Mouse (Mus musculus) kidney, adult 2 months (tissue): ENCODE results near the gene Cox4i2. TPM values are rescaled to one million over a fixed set of nuclear protein-coding genes. Genes with fewer than 3 reads are reported as not detected.
A peak's percentile ranks its signal among the peaks of the same experiment; 100 is the strongest.

ENCODE experiments used
- DNase-seq: peaks from one replicate; pipeline ENCODE4 v3.0.0; 2021
- H3K27ac ChIP-seq: fragments of 200-500 bp; 2 replicates; pipeline ENCODE4 v1.5.1; 2012; ENCODE audit warnings: low read depth, low read length, control low read depth, inconsistent platforms; ENCODE audit not compliant: insufficient read depth
- H3K27me3 ChIP-seq: fragments of 200-500 bp; replicated peaks from 2 replicates; pipeline ENCODE4 v1.6.1; 2012; ENCODE audit warnings: mild to moderate bottlenecking, moderate library complexity, low read length, inconsistent platforms; ENCODE audit not compliant: control insufficient read depth, insufficient read depth
- H3K36me3 ChIP-seq: fragments of 200-500 bp; 2 replicates; pipeline ENCODE4 v1.6.1; 2012; ENCODE audit warnings: mild to moderate bottlenecking, moderate library complexity, low read length, inconsistent platforms; ENCODE audit not compliant: control insufficient read depth, insufficient read depth
- H3K4me1 ChIP-seq: fragments of 200-500 bp; 2 replicates; pipeline ENCODE4 v1.6.1; 2011; ENCODE audit warnings: low read length; ENCODE audit not compliant: control insufficient read depth, insufficient read depth
- H3K4me3 ChIP-seq: fragments of 200-500 bp; 2 replicates; pipeline ENCODE4 v1.5.1; 2011; ENCODE audit warnings: mild to moderate bottlenecking, low read depth, low read length, control low read depth; ENCODE audit not compliant: insufficient read depth
- CTCF ChIP-seq: fragments of 200-500 bp; conservative IDR thresholded peaks from 2 replicates; pipeline ENCODE4 v1.5.1; 2011; ENCODE audit warnings: low read depth, mild to moderate bottlenecking, control low read depth, low read length, moderate library complexity, mixed read lengths; ENCODE audit not compliant: insufficient read depth, insufficient read length
- POLR2A ChIP-seq: fragments of 200-500 bp; IDR thresholded peaks from one replicate; pipeline ENCODE4 v1.6.1; 2011; ENCODE audit warnings: low read depth, low read length, control low read depth
- WGBS: fragments of 180-500 bp; shearing (Covaris S2); methylation state at CpG from one replicate; pipeline ENCODE4 v1.1.7; 2018; 5-methylcytosine and 5-hydroxymethylcytosine counted together
- polyA plus RNA-seq: library from polyadenylated mRNA; depleted of rRNA; stranded (reverse); fragments of >200 nt; gene quantifications from 2 replicates; pipeline ENCODE4 v1.2.3, GENCODE M21; 2012

Gene Cox4i2
- polyA plus RNA-seq, 1 experiment, result 3.1 TPM

DNA sequence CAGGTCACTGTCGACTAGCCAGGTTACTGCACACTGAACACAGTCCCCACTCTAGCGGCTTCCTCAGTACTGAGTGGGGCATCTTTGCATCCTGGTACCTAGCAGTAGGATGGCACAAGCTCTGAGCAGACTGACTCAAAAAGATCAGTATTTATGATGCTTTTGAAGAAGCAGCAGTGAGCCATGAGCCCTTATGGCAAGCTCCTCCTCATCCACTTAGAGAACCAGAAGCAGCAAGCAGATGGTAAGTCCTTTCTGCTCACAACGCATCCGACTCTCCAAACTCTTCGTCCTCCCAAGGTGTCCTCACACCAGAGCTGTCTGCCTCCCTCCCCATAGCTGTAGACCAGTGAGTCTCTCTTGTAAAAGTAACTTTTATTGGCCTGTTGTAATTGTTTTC lies 29.3 kb downstream of the Cox4i2 start:
- H3K4me1 ChIP-seq, result peaks cover 43% of the 10 kb centered on the region
- 93% methylated on average over 5 of the region's 5 CpGs for WGBS
- TF ChIP-seq CTCF (no peak), POLR2A (no peak)
- H3K27me3 ChIP-seq, result no peaks in the 10 kb centered on the region
- H3K4me3 ChIP-seq, result no peak overlapping the region
- H3K36me3 ChIP-seq, result peaks cover 2% of the 10 kb centered on the region; the same call in 1 of the 2 replicates
- no peak overlapping the region for H3K27ac ChIP-seq
- no peak for DNase-seq

DNA sequence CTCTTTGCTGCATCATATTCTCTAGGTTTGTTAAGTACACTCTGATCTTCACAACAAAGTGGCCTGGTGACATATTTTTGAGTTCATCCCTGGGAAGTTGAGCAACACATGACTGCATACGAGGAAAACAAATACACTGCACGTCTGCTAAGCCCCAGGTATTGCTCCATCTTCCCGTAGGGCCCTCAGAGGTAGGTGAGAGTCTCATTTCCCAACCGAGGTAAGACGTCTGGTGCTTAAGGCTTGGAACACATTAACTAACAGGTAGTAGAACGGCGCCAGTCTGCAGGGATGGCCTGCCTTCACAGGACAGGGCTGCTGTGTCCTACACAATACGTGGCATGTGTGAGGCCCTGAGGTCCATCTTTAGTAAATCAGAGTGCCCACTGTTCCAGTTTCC lies 30.7 kb downstream of the Cox4i2 start:
- no peaks in the 10 kb centered on the region for H3K27me3 ChIP-seq
- peaks cover 53% of the 10 kb centered on the region for H3K4me1 ChIP-seq
- DNase-seq, result peak; percentile 36
- TF ChIP-seq CTCF, result no peak
- TF ChIP-seq POLR2A, result no peak
- 62% methylated on average over 8 of the region's 8 CpGs for WGBS
- peak overlapping the region; percentile 97 for H3K27ac ChIP-seq
- H3K36me3 ChIP-seq, result peaks cover 2% of the 10 kb centered on the region; the same call in 1 of the 2 replicates
- no peak overlapping the region for H3K4me3 ChIP-seq

DNA sequence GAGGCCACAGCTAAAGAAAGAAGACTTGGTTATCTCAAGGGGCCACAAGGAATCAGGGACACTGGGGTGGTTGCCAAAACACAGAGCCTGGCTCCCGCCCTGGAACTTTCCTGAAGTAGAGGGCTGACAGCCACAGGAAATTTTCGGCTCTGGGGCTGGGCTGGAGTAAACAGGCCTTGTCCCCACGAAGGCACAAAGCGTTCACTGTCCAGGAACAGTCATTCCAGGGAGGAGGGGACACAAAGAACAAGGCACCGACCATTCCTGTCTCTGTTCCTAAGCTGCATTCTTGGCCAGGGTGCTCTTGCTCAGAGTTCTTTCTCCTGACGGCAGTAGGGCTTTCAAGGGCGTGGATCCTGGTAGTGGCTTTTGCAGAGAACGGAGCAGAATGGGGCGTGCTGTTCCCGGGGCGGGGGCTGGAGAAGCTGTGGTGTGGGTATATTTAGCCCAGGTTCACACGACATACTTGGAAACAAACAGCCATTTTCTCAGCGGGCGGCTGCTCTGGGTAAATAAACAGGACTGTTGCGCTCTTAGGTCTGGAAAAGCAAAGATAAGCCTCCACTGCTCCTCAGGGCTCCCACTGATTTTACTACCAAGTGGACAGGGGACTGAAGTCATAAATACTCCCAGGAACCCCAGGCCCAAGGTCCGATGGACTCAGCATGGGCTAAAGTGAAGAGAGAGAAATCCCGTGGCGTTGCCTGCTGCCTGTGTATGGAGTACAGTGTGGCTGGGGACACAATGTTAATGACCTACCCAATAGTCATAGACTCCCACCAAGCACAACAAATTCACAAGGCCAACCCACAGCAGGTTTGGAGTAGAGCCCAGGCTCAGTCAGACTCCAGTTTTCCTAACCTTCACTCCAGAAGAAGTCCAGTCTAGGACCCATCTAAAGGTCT lies 31.7 kb downstream of the Cox4i2 start:
- peaks cover 2% of the 10 kb centered on the region; the same call in 1 of the 2 replicates for H3K36me3 ChIP-seq
- H3K4me1 ChIP-seq, result peaks cover 60% of the 10 kb centered on the region
- peak; percentile 92 for DNase-seq
- 14% methylated on average over 18 of the region's 18 CpGs for WGBS
- H3K27me3 ChIP-seq, result no peaks in the 10 kb centered on the region
- peak; percentile 6 for TF ChIP-seq POLR2A
- no peak for TF ChIP-seq CTCF
- H3K4me3 ChIP-seq, result no peak overlapping the region
- H3K27ac ChIP-seq, result peak overlapping the region; percentile 97

DNA sequence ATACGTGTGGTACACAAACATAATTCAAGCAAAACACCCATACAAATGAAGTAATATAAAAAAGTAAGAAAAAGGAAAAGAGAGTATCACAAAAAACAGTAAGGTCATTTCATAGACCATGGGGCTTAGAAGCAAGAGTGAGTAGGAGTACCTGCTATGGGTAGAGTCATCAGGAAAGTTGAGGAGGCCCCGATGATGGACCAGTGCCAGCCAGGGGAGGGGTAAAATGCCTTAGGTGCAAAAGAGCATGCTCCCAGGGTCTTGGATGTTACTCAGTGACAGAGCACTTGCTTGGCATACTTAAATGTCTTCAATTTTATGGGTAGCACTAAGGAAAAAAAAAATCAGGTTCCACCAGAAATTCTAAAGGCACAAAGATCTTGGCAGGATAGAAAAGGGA lies 33.2 kb downstream of the Cox4i2 start:
- Histone ChIP-seq H3K4me1 (peaks cover 64% of the 10 kb centered on the region), H3K4me3 (no peak overlapping the region), H3K36me3 (no peaks in the 10 kb centered on the region), H3K27ac (peak overlapping the region; percentile 74), H3K27me3 (no peaks in the 10 kb centered on the region)
- WGBS, result 58% methylated on average over 2 of the region's 2 CpGs
- TF ChIP-seq CTCF (no peak), POLR2A (no peak)
- DNase-seq, result peak; percentile 69

DNA sequence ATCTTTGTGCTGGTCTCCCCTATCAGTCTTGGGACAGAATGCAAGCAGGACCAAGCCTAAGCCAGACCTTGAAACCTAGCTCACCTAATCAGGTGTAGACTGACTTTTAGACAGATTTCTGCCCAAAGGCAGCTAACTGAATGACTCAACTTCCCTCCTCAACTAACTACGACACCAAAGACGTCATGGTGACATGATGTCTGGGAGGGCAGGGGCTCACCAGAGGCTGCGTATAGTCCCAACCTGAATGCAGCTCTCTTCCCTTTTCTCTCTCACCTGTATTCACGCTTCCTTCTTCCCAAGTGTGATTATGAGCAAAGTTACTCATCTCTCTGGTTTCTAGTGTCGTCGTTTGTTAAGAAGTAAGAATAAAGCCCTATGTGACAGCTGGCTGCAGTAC lies 33.6 kb downstream of the Cox4i2 start:
- WGBS, result 79% methylated on average over 6 of the region's 6 CpGs
- no peak for DNase-seq
- Histone ChIP-seq H3K27ac (peak overlapping the region; percentile 74), H3K4me3 (no peak overlapping the region), H3K36me3 (no peaks in the 10 kb centered on the region), H3K27me3 (no peaks in the 10 kb centered on the region), H3K4me1 (peaks cover 68% of the 10 kb centered on the region)
- TF ChIP-seq CTCF (no peak), POLR2A (no peak)

DNA sequence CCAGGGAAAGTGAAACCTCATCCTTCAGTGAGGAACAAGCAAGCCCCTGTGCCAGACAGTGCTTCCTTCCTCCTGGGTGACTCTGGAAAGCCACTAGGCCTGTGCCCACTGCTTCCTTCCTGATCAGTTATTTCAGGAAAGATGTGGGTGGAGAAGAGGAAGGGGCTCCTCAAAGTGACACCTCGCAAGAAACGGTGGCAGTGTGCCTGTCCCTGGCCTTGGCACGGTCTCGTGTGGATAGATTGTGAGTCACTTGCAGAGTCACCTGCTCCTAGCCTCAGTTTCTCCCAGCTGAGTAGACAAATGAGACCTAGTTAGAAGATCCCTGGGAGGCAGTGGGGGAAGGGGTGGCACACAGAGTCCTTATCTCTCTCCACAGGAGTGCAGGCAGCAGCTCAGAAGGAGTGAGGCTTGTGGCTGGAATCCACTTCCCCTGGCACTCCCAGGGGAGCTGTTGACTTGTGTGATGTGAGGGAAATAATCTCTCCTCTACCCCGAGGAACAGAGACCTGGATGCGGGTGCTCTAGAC lies 35.0 kb downstream of the Cox4i2 start:
- no peak overlapping the region for H3K4me3 ChIP-seq
- peak; percentile 72 for DNase-seq
- peaks cover 82% of the 10 kb centered on the region for H3K4me1 ChIP-seq
- no peak for TF ChIP-seq POLR2A
- no peak for TF ChIP-seq CTCF
- H3K36me3 ChIP-seq, result no peaks in the 10 kb centered on the region
- no peaks in the 10 kb centered on the region for H3K27me3 ChIP-seq
- WGBS, result 52% methylated on average over 6 of the region's 6 CpGs
- peak overlapping the region; percentile 74 for H3K27ac ChIP-seq

DNA sequence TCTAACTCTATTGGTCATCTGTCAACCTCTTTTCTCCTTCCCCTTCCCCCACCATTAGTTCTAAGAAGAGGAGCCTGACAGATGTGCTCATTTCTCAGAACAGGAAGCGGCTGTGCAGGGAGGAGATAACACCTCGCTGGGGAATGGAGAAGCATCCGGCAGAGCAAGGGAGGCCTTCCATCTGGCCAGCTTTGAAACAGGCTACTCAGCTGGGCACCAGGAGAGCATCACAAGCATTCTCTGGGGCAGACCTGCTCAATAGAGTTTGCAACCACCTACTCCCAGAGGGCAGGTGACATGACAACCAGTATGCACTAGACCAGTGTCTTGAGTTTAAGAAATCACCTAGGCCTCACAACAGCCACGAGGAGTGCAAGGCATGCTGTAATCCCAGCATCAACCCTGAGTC lies 35.6 kb downstream of the Cox4i2 start:
- TF ChIP-seq POLR2A, result no peak
- TF ChIP-seq CTCF, result no peak
- WGBS, result 21% methylated on average over 4 of the region's 4 CpGs
- no peaks in the 10 kb centered on the region for H3K27me3 ChIP-seq
- no peak overlapping the region for H3K4me3 ChIP-seq
- peak; percentile 66 for DNase-seq
- H3K4me1 ChIP-seq, result peaks cover 85% of the 10 kb centered on the region
- H3K27ac ChIP-seq, result peak overlapping the region; percentile 74
- no peaks in the 10 kb centered on the region for H3K36me3 ChIP-seq
